Mouse (Mus musculus): ENCODE measurements around the gene Shc1.

The Shc1 gene

DNA sequence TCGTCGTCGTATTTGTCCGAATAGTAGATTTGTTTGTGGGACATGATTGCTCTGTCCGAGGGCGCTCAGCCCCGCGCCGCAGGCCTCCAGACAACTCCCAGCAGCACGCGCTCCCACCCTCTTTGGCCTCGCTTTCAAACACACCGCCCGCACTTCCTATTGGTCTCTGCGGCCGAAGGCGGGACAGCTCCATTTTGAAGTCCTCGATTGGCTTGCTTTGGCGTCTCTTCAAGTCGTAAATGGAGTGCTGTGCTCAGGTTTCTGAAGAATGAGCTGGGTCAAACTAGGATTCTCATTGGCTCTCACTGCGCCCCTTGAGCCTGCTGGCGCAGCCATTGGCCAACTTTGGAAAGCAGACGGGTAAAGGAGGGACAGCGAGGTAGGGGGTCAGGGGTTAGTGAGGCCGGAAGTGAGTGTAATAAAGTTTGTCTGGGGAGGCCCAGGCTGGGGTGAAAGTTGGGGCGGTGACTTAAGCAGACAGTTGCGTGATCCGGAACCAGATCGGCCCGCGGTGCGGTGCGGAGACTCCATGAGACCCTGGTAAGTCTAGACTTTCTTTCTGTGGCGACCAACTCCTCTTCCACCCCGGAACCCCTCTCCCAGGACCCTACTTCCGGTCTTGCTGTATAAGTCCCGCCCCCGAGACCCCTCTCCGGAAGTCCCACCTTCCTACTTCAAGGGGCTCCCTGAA is at the start of gene Shc1, which contains the start of gene Cks1b:
Shc1 (plus strand) TSS at position 274 of the 691 bp plus-strand sequence.
Cks1b (minus strand) TSS at position 214 of the 691 bp plus-strand sequence.
- peak; percentile 94 for DNase-seq (ENCODE audit: low read depth, low spot score)

DNA sequence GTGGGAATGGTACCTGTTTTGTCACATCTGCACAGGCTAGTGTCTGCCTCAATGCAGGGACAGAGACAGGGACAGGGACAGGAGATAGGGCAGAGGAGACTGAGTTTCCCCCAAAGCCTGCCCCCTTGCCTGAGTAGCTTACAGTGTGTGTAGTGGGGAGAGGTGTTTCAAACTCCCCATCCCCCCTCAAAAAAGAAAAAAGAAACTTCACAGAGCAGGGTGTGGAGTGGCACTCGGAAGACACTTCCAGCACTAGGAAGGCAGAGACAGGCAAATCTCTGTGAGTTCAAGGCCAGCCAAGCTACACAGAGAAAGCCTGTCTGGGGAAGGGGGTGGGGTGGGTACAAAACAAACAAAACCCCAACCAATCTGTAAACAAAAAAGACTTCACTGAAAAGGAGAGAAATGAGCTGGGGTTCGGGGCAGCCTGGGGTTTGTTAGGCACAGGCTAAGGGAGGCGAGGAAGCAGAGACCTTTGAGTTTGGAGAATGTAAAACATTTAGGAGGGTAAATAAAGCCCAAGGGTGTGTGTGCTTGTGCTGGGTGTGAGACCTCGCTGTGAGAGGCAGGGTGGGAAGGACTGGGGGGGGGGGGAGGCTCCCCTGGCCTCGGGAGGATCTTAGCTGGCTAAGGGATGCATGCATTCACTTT is 44.5 kb upstream of the Shc1 start:
- DNase-seq (ENCODE audit: low read depth, low spot score): no peak

- no peak for DNase-seq (ENCODE audit: low read depth, low spot score)
These were observed 40.4 kb upstream of the Shc1 start for GRCm38 (mm10) chr3:89377831-89378230.

- no peak for DNase-seq (ENCODE audit: low read depth, low spot score)
These were observed 39.7 kb upstream of the Shc1 start for GRCm38 (mm10) chr3:89378394-89379067.

DNA sequence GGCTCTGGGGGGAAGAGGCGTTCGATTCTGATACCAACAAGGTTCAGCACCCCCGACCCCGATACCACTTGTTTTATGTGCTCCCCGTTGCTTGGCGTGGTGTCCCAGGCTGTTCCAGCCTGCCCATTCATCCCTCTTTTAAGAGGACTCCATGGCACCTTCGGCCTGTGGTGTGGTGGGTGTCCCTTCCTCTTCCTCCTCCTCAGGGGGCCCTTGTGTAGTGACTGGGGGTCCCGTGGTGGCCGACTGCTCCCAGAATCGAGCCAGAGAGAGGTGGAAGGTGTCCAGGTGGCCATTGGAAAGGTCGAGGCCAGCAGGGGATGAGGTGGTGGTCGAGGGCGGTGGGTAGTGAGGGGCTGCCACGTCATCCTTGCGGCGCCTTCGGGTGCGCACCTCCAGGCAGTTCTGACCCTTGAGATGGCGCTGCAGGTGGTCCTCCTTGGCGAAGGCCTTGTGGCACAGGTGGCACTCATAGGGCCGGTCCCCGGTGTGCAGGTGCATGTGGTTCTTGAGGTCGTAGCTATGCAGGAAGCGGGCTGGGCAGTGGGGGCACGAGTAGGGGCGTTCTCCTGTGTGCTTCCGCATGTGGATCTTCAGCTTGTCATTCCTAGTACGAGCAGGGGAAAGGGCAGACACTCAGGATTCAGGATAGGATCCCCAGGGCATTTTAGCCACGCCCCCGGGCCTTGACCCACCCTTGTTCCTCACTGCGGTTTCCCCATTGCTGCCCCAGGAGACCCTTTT is 38.7 kb upstream of the Shc1 start:
- DNase-seq (ENCODE audit: low read depth, low spot score): no peak

DNA sequence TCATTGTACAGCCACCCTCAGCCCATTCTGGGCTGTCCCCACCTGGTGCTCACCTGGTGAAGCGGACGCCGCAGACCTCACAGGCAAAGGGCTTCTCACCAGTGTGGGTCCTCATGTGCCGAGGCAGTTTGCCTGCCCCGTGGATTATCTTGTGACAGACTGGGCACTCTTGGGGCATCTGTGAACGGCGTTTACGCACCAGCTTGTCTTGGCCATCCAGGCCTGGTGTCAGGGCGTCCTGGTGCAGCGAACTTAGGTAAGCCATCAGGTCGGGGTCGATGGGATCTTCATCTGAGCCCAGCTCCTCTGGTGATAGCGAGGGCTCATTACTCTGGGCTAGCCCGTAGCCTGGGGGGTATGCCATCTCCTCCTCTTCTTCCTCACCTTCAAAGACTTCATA is 38.0 kb upstream of the Shc1 start:
- no peak for DNase-seq (ENCODE audit: low read depth, low spot score)

GRCm38 (mm10) chr3:89380711-89381110 is 37.5 kb upstream of the Shc1 start:
- DNase-seq (ENCODE audit: low read depth, low spot score): no peak

DNA sequence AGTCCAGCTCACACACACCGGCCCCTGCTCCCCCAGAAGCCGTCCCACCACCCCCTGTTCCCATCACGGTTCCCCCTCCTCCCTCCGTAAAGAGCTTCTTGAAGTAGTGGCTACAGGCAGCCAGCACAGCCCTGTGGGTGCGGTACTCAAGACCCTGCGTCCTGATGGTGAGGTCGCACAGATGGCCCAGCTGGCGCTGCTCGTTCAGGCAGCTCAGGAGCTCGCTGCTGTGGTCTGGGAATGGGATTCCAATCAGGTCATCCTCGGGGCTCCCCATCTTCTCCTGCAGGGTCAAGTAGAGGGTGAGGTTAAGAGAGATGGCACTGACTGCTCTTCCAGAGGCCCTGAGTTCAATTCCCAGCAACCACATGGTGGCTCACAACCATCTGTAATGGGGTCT is 37.0 kb upstream of the Shc1 start:
- no peak for DNase-seq (ENCODE audit: low read depth, low spot score)

- no peak for DNase-seq (ENCODE audit: low read depth, low spot score)
These were observed 36.0 kb upstream of the Shc1 start for GRCm38 (mm10) chr3:89382033-89382882.

DNA sequence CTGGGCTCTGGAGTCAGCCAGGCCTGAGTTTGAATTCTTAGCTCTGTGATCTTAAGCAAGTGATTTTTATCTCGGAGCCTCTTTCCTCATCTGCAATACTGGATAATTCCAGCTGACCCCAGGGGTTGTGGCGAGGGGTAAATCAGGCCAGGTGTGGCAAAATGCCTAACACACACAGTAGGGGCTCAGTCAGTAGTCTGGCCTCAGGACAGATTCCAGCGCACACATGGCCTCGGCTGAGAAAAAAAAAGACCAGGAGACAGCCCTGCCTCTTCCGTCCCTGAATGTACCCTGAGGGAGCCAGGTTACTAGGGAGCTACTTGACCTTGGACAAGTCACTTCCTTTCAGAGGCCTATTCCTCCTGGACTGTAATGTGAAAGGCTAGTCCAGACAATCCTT is 35.3 kb upstream of the Shc1 start:
- DNase-seq (ENCODE audit: low read depth, low spot score): no peak

DNA sequence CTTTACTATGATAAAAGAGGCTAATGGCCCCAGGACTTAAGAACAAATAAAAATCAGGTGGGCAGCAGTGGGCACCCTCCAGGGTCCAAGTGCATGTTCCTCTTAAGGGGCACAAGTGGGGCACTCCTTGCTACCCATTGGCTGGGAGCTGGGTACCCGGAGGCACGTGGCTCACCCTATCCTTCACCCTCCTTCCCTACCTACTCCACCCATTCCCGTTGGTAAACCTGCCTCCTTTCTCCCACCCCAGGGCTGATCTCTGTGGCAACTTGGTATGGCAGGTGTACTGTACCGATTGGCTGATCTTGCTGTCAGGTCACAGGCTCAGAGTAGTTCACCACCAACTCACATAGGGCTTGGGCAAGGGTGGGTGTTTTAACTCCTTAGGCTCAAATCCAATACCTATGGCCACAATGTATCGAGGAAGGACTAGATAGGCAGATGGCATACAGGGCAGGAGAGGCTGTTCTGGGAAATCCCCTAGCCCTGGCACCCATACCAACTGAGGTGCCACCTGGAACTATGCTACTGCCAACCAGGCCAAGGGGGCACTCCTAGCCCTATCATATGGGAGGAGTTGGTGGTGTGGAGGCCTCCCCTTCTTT is 34.5 kb upstream of the Shc1 start:
- no peak for DNase-seq (ENCODE audit: low read depth, low spot score)

DNA sequence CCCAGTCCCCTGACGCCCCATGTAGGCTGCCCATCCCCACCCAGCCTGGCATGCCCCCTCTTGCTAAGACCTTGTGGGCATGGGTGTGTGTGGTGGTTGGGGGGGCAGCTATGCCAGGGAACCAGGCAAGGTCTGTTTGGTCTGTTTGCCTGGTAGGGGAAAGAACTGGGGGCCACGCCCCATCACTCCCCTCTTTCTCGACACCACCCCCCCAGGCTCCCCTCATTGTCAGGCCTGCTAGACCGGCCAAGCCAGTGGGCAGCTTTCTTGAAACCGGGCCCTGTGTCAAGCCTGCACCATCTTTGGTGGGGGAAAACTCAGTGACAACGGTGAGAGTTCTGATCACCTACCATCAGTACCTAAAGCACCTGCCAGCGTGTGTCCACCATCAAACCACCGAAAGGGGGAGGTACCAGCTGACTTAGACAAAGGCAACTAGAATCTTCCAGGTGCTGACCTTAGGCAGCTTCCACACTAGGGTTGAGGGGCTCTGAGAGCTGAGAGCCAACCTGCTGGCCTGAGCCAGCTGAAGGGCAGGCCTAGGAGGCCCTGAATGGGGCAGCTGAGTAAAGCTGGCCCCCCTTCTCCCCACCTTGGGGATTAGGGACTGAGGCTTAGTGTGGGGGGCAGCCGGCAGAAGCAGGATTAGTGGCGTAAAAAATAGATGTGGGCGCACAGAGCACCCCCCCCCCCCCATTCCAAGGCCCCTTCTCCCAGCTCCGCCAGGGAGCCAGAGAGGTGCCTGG is 33.7 kb upstream of the Shc1 start:
- no peak for DNase-seq (ENCODE audit: low read depth, low spot score)

- DNase-seq (ENCODE audit: low read depth, low spot score): no peak
These were observed 32.8 kb upstream of the Shc1 start for GRCm38 (mm10) chr3:89385451-89385850.

DNA sequence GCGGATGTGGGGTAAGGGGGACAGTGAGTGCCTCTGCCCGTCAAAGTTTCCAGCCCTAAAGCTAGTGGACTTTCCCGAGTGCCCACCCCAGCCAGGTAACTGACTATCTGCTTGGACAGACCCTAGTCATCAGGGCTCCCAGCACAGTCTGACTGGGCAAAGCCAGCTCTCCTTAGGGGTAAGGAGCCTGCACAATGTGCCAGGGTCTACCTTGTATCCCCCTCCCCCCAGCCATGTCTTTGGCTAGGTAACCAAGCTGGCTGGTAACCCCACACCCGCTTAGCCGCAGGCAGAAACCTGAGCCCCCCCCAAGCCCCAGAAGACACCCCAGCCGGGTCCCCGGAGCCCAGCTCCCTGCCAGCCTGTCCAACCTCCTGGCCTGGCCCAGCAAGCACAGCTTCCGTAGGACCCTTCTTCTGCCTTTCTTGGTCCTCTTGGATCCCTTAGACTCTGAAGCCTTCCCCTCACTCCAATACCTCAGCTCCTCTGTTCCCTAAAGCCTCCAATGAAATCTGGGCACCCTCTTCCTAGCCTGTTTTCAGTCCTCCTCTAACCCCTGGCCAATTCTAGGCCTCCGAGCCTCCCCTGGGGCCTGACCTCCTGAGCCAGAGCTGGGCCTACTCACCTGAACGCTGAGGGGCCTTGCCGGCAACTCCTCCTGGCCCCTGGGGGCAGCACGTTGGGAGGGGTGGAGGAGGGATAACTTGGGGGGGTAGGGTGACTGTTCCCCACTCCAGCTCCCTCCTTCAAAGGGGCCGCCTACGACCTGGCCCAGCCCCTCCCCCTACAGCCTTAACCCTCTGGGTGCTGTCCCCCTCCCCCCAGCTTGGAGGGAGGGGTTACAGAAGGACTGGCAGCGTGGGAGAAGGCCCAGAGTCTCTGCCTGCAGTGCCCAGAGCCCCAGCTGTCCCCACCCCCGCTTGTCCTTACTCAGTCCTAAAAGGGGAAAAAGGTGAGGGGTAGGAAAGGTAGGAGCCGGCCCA is 31.5 kb upstream of the Shc1 start:
- DNase-seq (ENCODE audit: low read depth, low spot score): no peak

- DNase-seq (ENCODE audit: low read depth, low spot score): no peak
These were observed 30.6 kb upstream of the Shc1 start for GRCm38 (mm10) chr3:89387632-89388031.

DNA sequence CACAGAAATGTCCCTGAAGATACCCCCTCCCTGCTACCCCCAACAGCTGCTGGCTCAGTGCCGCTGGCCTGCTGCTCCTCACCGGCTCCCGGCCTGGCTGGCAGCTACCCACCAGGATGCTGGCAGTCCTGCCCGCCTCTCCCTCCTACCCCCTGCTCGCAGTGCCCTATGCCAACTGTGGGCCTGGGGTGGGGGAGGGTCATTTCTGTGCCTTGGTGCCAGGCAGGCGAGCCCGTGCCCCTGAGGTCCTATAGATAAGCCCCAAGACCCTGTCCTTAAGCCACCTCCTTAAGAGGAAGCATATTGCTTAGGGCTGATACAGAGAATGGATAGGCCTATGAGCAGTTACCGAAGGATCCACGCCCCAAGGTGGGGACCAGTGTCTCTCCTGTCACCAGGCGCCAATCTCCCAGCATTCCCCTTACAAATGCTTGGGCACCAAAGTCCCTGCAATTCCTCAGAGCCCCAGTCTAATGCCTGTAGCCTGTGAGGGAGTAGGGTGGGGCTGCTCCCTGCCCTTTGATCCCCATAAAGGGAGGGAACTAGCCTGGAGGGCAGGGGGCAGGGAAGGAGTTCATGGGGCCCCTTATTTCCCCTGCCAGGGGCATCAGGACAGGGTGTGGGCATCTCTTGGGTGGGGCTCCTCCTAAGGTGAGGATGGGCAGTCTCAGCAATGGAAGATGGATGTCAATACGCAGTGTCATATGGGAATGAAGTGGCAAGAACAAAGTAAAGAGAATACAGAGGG is 29.9 kb upstream of the Shc1 start:
- DNase-seq (ENCODE audit: low read depth, low spot score): no peak

- no peak for DNase-seq (ENCODE audit: low read depth, low spot score)
These were observed 29.1 kb upstream of the Shc1 start for GRCm38 (mm10) chr3:89388901-89389740.

Data from c-Kit-negative CD71-positive TER-119-positive erythroid progenitor cells, embryonic 14.5 days (primary cell).